Mouse (Mus musculus): ENCODE measurements at regions not wholly inside any gene's neighbourhood (a gene's known extent, or its start where the extent isn't known, plus 50 kb on each side); places are given as distances from the start of the nearest gene placed in this dataset.
"Not testable (repeated sequence)": the region's sequence is repeated elsewhere in the genome, so short reads cannot be mapped to it uniquely, and the experiment has no call there.

- DNase-seq = no peak
These were observed 149.8 kb upstream of the Ddhd1 start for GRCm38 (mm10) chr14:45807767-45808166.

- DNase-seq = no peak
These were observed 151.5 kb upstream of the Ddhd1 start for GRCm38 (mm10) chr14:45809491-45809890.

- DNase-seq = no peak
These were observed 152.2 kb upstream of the Ddhd1 start for GRCm38 (mm10) chr14:45810101-45810500.

- no peak for DNase-seq
These were observed 152.7 kb upstream of the Ddhd1 start for GRCm38 (mm10) chr14:45810630-45811029.

GRCm38 (mm10) chr14:45815598-45815997, 157.7 kb upstream of the Ddhd1 start:
- no peak for DNase-seq

GRCm38 (mm10) chr14:45816611-45817010, 158.7 kb upstream of the Ddhd1 start:
- not testable (repeated sequence) for DNase-seq

GRCm38 (mm10) chr14:45817756-45818155, 159.8 kb upstream of the Ddhd1 start:
- DNase-seq = no peak

GRCm38 (mm10) chr14:45824601-45825000, 166.7 kb upstream of the Ddhd1 start:
- DNase-seq = no peak

GRCm38 (mm10) chr14:45826023-45826422, 168.1 kb upstream of the Ddhd1 start:
- DNase-seq = no peak

- no peak for DNase-seq
These were observed 169.2 kb upstream of the Ddhd1 start for GRCm38 (mm10) chr14:45827096-45827495.

- no peak for DNase-seq
These were observed 172.5 kb upstream of the Ddhd1 start for GRCm38 (mm10) chr14:45830457-45830856.

- DNase-seq = no peak
These were observed 179.1 kb upstream of the Ddhd1 start for GRCm38 (mm10) chr14:45837039-45837438.

- DNase-seq = peak; percentile 4
These were observed 185.9 kb upstream of the Ddhd1 start for GRCm38 (mm10) chr14:45843829-45844228.

- no peak for DNase-seq
These were observed 192.6 kb upstream of the Ddhd1 start for GRCm38 (mm10) chr14:45850588-45850987.

- peak; percentile 39 for DNase-seq
These were observed 220.5 kb upstream of the Ddhd1 start for GRCm38 (mm10) chr14:45878428-45878827.

GRCm38 (mm10) chr14:45920783-45921182, 262.8 kb upstream of the Ddhd1 start:
- no peak for DNase-seq

GRCm38 (mm10) chr14:45943581-45943980, 285.6 kb upstream of the Ddhd1 start:
- no peak for DNase-seq

GRCm38 (mm10) chr14:45944101-45944500, 286.2 kb upstream of the Ddhd1 start:
- DNase-seq = no peak

GRCm38 (mm10) chr14:45944506-45944905, 286.6 kb upstream of the Ddhd1 start:
- DNase-seq = no peak

- DNase-seq = no peak
These were observed 298.7 kb upstream of the Ddhd1 start for GRCm38 (mm10) chr14:45956624-45957023.

- no peak for DNase-seq
These were observed 304.5 kb upstream of the Ddhd1 start for GRCm38 (mm10) chr14:45962474-45962873.

GRCm38 (mm10) chr14:45964043-45964442, 306.1 kb upstream of the Ddhd1 start:
- DNase-seq = no peak

GRCm38 (mm10) chr14:45983206-45983857, 325.4 kb upstream of the Ddhd1 start:
- no peak for DNase-seq

- no peak for DNase-seq
These were observed 326.4 kb upstream of the Ddhd1 start for GRCm38 (mm10) chr14:45984135-45984892.
